ENCODE assay signal across 9 mouse cellular contexts in genomic region chr5:35607784-35608183, GRCm38 (mm10). TPM values are rescaled to one million over a fixed set of nuclear protein-coding genes. Genes with fewer than 3 reads are reported as not detected.
DNase-seq lines count a peak whose midpoint lies in the region; ATAC-seq and TF ChIP-seq lines count a peak whose summit lies in the region.
"Had no signal": no experiment of that assay in that cellular context is flagged by ENCODE, and none has a peak within 500 bp of the region (broad histone marks: within the 10 kb centered on the region; RNA-seq: fewer than 3 reads in every experiment).

No protein-coding gene starts in this region.

- 0 out of 2 replicates have a peak, but pooled peaks have one; percentile 23 for ATAC-seq in forebrain, embryonic 15.5 days (replicated peaks)
- no peak for ATAC-seq in forebrain, embryonic 13.5 days
- ATAC-seq in midbrain, postnatal 0 days (ENCODE audit: low FRiP score) = 0 out of 2 replicates have a peak, but pooled peaks have one; percentile 47
- ATAC-seq in midbrain, embryonic 13.5 days = no peak

- DNase-seq in midbrain, postnatal 0 days (ENCODE audit: low spot score) = no peak
- peak; percentile 62 to 70 for DNase-seq in heart, postnatal 10 days
- peak; percentile 33 to 69 for DNase-seq in lung, postnatal 4 days
- DNase-seq in adrenal gland, postnatal 4 days (ENCODE audit: low spot score in 2 of 2) = no peak
- DNase-seq in kidney, adult 11 months = no peak

- intact Hi-C loops in heart, postnatal 10 days (cut with DNase I) = no loop called here

- no peak overlapping the region for H3K4me3 ChIP-seq in forebrain, embryonic 15.5 days
- no peak overlapping the region for H3K4me3 ChIP-seq in forebrain, embryonic 13.5 days
- H3K4me3 ChIP-seq in midbrain, postnatal 0 days (ENCODE audit: low read depth, low read length) = no peak overlapping the region
- no peak overlapping the region for H3K4me3 ChIP-seq in midbrain, embryonic 13.5 days (replicated peaks)
- H3K4me3 ChIP-seq: midbrain, embryonic 12.5 days had no signal

- no peak overlapping the region for H3K4me2 ChIP-seq in forebrain, embryonic 15.5 days (replicated peaks)
- no peak overlapping the region for H3K4me2 ChIP-seq in forebrain, embryonic 13.5 days
- no peak overlapping the region for H3K4me2 ChIP-seq in midbrain, postnatal 0 days (ENCODE audit: low read depth, low read length, poor library complexity, severe bottlenecking)
- H3K4me2 ChIP-seq in midbrain, embryonic 13.5 days (replicated peaks) = no peak overlapping the region
- H3K4me2 ChIP-seq: midbrain, embryonic 12.5 days had no signal

- WGBS in forebrain, embryonic 15.5 days = 71% methylated on average over 7 of the region's 7 CpGs
- 74% methylated on average over 7 of the region's 7 CpGs for WGBS in forebrain, embryonic 13.5 days
- 73% methylated on average over 6 of the region's 7 CpGs for WGBS in midbrain, postnatal 0 days
- WGBS in midbrain, embryonic 13.5 days = 73% methylated on average over 7 of the region's 7 CpGs

- no peak overlapping the region for H3K9ac ChIP-seq in forebrain, embryonic 15.5 days (replicated peaks)
- H3K9ac ChIP-seq in forebrain, embryonic 13.5 days = no peak overlapping the region
- H3K9ac ChIP-seq in midbrain, postnatal 0 days (replicated peaks; ENCODE audit: low read length, poor library complexity, severe bottlenecking) = no peak overlapping the region
- H3K9ac ChIP-seq in midbrain, embryonic 13.5 days (replicated peaks) = no peak overlapping the region
- H3K9ac ChIP-seq: midbrain, embryonic 12.5 days had no signal

- H3K27ac ChIP-seq in forebrain, embryonic 15.5 days (replicated peaks) = no peak overlapping the region
- no peak overlapping the region for H3K27ac ChIP-seq in forebrain, embryonic 13.5 days
- no peak overlapping the region for H3K27ac ChIP-seq in midbrain, postnatal 0 days (ENCODE audit: low read depth, low read length)
- H3K27ac ChIP-seq in midbrain, embryonic 13.5 days = no peak overlapping the region
- H3K27ac ChIP-seq: midbrain, embryonic 12.5 days had no signal

- TF ChIP-seq CTCF in midbrain, postnatal 0 days (IDR thresholded peaks at IDR 0.05) = no peak

- no peaks in the 10 kb centered on the region for H3K9me3 ChIP-seq in forebrain, embryonic 15.5 days
- no peaks in the 10 kb centered on the region for H3K9me3 ChIP-seq in forebrain, embryonic 13.5 days (replicated peaks)
- no peaks in the 10 kb centered on the region for H3K9me3 ChIP-seq in midbrain, postnatal 0 days (ENCODE audit: low read length)
- H3K9me3 ChIP-seq in midbrain, embryonic 13.5 days = no peaks in the 10 kb centered on the region
- H3K9me3 ChIP-seq: midbrain, embryonic 12.5 days had no signal

- no peaks in the 10 kb centered on the region for H3K27me3 ChIP-seq in forebrain, embryonic 15.5 days
- no peaks in the 10 kb centered on the region for H3K27me3 ChIP-seq in forebrain, embryonic 13.5 days
- no peaks in the 10 kb centered on the region for H3K27me3 ChIP-seq in midbrain, postnatal 0 days (ENCODE audit: insufficient read depth, low read length)
- no peaks in the 10 kb centered on the region for H3K27me3 ChIP-seq in midbrain, embryonic 13.5 days
- H3K27me3 ChIP-seq: midbrain, embryonic 12.5 days had no signal

- H3K4me1 ChIP-seq in forebrain, embryonic 15.5 days = peaks cover 3% of the 10 kb centered on the region; the same call in 1 of the 2 replicates
- H3K4me1 ChIP-seq in forebrain, embryonic 13.5 days = peaks cover 16% of the 10 kb centered on the region
- H3K4me1 ChIP-seq in midbrain, postnatal 0 days (ENCODE audit: insufficient read depth, low read length) = peaks cover 5% of the 10 kb centered on the region; the same call in 1 of the 2 replicates
- peaks cover 20% of the 10 kb centered on the region for H3K4me1 ChIP-seq in midbrain, embryonic 13.5 days (replicated peaks)

- H3K36me3 ChIP-seq in forebrain, embryonic 15.5 days = peaks cover 1% of the 10 kb centered on the region; the same call in 1 of the 2 replicates
- peaks cover 41% of the 10 kb centered on the region for H3K36me3 ChIP-seq in forebrain, embryonic 13.5 days (ENCODE audit: poor library complexity, severe bottlenecking)
- H3K36me3 ChIP-seq in midbrain, postnatal 0 days (ENCODE audit: insufficient read depth, low read length) = peaks cover 18% of the 10 kb centered on the region
- H3K36me3 ChIP-seq in midbrain, embryonic 13.5 days = peaks cover 37% of the 10 kb centered on the region

RNA-seq across cellular contexts. Expression of gene Acox3, which starts 24.9 kb away (rescaled TPM):
- 14.0 and 15.5 TPM in 2 replicates for polyA plus RNA-seq in forebrain, embryonic 15.5 days (2015; fragmentation: Nextera tagmentation; extraction: Ambion mirVana)
- polyA plus RNA-seq in forebrain, embryonic 13.5 days (2015; fragmentation: Nextera tagmentation; extraction: Ambion mirVana) = 12.0 and 15.6 TPM in 2 replicates
- total RNA-seq in midbrain, postnatal 0 days (2014; rRNA removed) = 27.5 and 29.5 TPM in 2 replicates
- polyA plus RNA-seq in midbrain, postnatal 0 days (2015; fragmentation: Nextera tagmentation; extraction: Ambion mirVana) = 13.5 and 15.6 TPM in 2 replicates
- 15.5 and 17.0 TPM in 2 replicates for polyA plus RNA-seq in midbrain, embryonic 13.5 days (2015; fragmentation: Nextera tagmentation; extraction: Ambion mirVana)
- 10 to 100 TPM; 27.6 to 29.8 TPM for total RNA-seq in heart, postnatal 10 days (2021)
- 10 to 100 TPM; 44.0 to 46.6 TPM for total RNA-seq in adrenal gland, postnatal 4 days (2021)

RNA-seq across cellular contexts. Expression of gene Trmt44, which starts 32.9 kb away (rescaled TPM):
- polyA plus RNA-seq in forebrain, embryonic 15.5 days (2015; fragmentation: Nextera tagmentation; extraction: Ambion mirVana) = 8.3 and 8.7 TPM in 2 replicates
- 7.3 and 9.1 TPM in 2 replicates for polyA plus RNA-seq in forebrain, embryonic 13.5 days (2015; fragmentation: Nextera tagmentation; extraction: Ambion mirVana)
- total RNA-seq in midbrain, postnatal 0 days (2014; rRNA removed) = 5.8 and 11.3 TPM in 2 replicates
- polyA plus RNA-seq in midbrain, postnatal 0 days (2015; fragmentation: Nextera tagmentation; extraction: Ambion mirVana) = 3.4 and 4.9 TPM in 2 replicates
- polyA plus RNA-seq in midbrain, embryonic 13.5 days (2015; fragmentation: Nextera tagmentation; extraction: Ambion mirVana) = 7.0 and 7.2 TPM in 2 replicates
- total RNA-seq in heart, postnatal 10 days (2021) = 1 to 10 TPM; 3.4 TPM
- 10 to 100 TPM; 11.2 to 12.1 TPM for total RNA-seq in adrenal gland, postnatal 4 days (2021)

Comparison
In these comparisons a context has a peak if more than half of its experiments do, and no peak if none do; other contexts are left out.
1. ATAC-seq: peak in forebrain, embryonic 15.5 days (single experiment) and midbrain, postnatal 0 days (single experiment); none in forebrain, embryonic 13.5 days (single experiment) and midbrain, embryonic 13.5 days (single experiment).
2. DNase-seq: peak in heart, postnatal 10 days (2 of 2) and lung, postnatal 4 days (2 of 2); none in midbrain, postnatal 0 days (single experiment), adrenal gland, postnatal 4 days (0 of 2) and kidney, adult 11 months (single experiment).